Mouse (Mus musculus) adrenal gland, adult 8-10 months (tissue): ENCODE results near the gene Aloxe3. TPM values are rescaled to one million over a fixed set of nuclear protein-coding genes. Genes with fewer than 3 reads are reported as not detected.
A peak's percentile ranks its signal among the peaks of the same experiment; 100 is the strongest.

Source experiments
- DNase-seq: peaks from one replicate; pipeline ENCODE4 v3.0.0; 2022
- total RNA-seq, 4 experiments: library from RNA; stranded (reverse); gene quantifications; 2 replicates each; pipeline ENCODE4 v1.2.4; 2022

Gene Aloxe3
- total RNA-seq, 4 experiments from 2014 or later = 0.87 to 2.2 (median 1.7) TPM

DNA sequence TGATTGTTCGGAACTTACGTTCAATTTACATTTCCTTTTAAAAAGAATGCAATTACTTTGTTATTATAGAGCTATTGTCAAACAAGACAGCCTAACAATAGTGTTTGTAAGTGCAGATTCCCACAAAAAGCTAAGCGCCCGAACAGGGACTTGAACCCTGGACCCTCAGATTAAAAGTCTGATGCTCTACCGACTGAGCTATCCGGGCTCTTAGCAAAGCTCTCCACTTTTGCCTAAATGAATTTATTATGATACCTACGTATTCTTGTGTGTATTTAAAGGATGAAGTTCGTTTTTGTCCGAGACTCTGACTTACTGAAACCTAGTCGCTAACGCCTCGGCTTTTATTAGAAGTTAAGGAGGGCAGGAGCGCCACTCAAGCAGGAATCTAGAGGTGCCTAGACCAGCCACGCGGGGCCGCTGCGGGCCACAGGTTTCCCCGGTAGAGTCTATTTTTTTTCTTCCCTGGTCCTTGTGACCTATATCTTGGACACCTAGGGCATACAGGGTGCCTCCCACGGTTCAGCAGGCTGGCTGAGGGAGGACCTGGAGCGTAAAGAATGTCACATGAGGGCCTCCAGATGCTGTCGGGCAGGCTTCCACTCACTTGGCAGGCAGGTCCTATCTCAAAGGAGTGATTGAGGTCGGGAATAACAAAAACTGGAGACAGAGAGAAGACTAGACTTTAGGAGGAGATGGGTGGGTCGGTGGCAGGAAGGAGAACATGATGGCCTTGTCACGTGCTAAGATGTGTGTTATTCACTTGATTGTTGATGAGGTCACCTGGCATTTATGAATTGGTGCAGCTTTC lies 450 bp upstream of the Aloxe3 start:
- peak; percentile 81 for DNase-seq

- DNase-seq = no peak
Measured at GRCm38 (mm10) chr11:69125919-69126705, 416 bp downstream of the Aloxe3 start.

GRCm38 (mm10) chr11:69126706-69127095 lies 1.0 kb downstream of the Aloxe3 start:
- DNase-seq = no peak

DNA sequence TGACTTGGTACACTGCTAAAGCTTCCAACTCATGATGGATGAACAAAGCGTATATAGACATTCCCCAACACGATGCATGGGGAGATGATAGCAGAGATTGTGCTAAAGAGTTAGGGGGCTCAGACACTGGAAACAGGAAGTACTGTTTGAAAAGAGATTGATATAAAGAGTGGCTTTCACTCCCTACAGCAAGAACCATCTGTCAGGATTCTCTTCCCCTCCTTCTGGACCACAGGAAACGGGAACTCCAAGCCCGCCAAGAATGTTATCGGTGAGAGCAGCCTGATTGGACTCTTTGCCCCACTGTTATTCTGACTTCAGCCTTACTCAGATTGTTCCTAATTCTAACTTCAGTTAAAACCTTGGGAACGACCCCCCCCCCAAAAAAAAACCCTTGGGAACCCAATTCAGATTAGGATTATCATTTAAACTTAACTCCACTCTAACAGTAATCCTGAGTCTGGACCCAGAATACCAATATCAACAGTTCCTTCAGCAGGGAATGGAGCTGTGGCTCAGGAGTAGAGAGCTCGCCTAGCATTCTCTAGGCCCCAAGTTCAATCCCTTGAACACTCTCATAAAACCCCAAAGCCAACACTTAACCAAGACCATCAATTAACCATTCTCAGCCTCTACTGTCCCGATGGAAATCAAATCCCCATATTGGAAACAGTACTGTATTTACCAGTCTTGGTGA lies 2.9 kb downstream of the Aloxe3 start:
- DNase-seq = no peak

GRCm38 (mm10) chr11:69133566-69133922 lies 7.8 kb downstream of the Aloxe3 start:
- DNase-seq = no peak

GRCm38 (mm10) chr11:69133923-69134621 lies 8.4 kb downstream of the Aloxe3 start:
- DNase-seq = peak; percentile 63

DNA sequence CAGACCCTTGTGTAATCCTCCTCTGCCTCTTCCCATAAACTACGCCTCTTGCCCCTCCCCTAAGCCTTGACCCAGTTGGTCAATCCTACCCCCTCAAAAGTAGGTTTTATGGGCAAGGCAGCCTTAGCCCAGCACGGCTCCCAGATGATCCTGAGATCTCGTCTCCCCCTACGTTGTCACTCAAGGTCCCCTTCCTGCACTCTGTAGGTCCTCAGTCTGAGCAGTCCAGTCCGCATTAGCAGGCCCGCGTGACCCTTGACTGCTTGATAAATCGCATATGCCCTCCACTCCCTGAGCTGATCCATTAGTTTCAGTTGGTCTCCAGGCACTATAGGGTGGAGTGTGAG lies 8.9 kb downstream of the Aloxe3 start:
- DNase-seq = no peak

GRCm38 (mm10) chr11:69135361-69135760 lies 9.7 kb downstream of the Aloxe3 start:
- DNase-seq = no peak

DNA sequence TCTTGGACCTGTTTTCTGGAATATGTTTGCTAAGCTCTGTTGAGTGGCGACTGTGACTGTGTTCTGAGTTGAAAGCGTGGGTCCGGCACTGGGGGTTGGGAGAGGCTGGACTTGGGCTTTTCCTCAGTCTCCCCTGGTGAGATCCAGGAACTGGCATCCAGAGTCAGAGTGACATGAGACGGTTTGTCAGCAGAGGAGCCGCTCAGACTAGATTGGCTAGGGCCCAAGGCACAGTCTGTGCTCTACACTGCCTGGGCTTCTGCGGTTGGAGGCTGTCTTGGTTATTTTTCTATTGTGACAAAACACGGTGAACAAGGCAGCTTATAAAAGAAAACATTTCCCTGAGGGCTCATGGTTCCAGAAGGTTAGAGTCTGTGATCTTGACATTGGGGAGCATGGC lies 21.9 kb downstream of the Aloxe3 start:
- no peak for DNase-seq

GRCm38 (mm10) chr11:69148451-69148960 lies 22.8 kb downstream of the Aloxe3 start:
- DNase-seq = no peak

- DNase-seq = no peak
Measured at GRCm38 (mm10) chr11:69149728-69150127, 24.0 kb downstream of the Aloxe3 start.

GRCm38 (mm10) chr11:69150444-69150843 lies 24.7 kb downstream of the Aloxe3 start:
- DNase-seq = peak; percentile 33

DNA sequence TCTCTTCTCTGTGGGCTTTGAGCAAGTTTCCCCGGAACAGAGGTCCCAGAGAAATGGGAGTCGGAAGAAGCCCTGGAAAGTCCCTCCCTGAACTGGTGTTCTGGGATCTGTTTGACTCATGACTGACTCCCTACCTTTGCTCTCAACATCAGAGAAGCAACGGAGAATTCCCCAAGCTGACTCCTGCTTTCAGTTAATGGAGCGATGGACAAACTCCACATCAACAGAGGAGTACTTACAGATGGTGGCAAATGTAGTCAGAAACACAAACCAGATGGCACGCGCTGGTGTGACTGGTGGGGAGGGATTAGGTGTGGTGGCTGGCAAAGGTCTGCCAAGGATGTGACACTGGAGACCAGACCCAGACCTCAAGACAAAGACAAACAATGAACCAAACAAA lies 25.3 kb downstream of the Aloxe3 start:
- no peak for DNase-seq

- no peak for DNase-seq
Measured at GRCm38 (mm10) chr11:69153831-69154230, 28.1 kb downstream of the Aloxe3 start.

- DNase-seq = no peak
Measured at GRCm38 (mm10) chr11:69155351-69155750, 29.7 kb downstream of the Aloxe3 start.

- DNase-seq = no peak
Measured at GRCm38 (mm10) chr11:69156800-69157199, 31.1 kb downstream of the Aloxe3 start, which contains the start of gene Alox12b. Gene Alox12b, plus strand, starts transcription at chr11:69156989.

DNA sequence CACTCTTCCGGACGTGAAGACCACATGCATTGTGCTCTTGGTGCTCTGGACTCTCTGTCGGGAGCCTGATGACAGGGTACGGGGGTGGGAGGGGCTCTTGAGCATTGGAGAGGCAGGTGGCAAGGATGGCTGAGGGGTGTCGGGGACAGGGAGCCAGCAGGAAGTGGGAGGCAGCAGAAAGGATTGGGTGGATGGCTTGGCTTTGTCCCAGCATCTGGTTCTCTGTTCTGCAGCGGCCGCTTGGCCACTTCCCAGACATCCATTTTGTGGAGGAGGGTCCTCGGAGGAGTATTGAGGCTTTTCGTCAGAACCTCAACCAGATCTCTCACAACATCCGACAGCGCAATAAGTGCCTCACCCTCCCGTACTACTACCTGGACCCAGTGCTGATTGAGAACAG lies 43.6 kb downstream of the Aloxe3 start:
- no peak for DNase-seq

- DNase-seq = no peak
Measured at GRCm38 (mm10) chr11:69171626-69172025, 45.9 kb downstream of the Aloxe3 start.

DNA sequence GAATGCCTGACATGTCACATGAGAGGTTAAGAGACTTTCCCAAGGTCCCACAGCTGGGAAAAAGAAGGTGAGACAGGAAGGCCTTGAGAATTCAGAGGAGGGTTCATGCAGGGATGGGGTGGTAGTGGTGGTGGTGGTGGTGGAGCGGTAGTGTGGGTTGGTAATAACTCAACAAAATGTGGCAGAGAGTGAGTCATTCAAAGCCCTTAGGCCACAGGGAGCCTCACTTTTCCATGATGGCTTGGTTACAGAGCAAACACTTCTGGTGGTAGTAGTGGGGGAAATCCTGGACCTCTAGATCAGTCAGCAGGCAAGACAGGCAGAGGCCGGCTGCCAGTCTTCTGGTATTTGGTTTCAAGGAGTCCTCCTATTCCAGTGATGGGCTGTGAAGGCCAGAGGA lies 46.9 kb downstream of the Aloxe3 start:
- DNase-seq = no peak

DNA sequence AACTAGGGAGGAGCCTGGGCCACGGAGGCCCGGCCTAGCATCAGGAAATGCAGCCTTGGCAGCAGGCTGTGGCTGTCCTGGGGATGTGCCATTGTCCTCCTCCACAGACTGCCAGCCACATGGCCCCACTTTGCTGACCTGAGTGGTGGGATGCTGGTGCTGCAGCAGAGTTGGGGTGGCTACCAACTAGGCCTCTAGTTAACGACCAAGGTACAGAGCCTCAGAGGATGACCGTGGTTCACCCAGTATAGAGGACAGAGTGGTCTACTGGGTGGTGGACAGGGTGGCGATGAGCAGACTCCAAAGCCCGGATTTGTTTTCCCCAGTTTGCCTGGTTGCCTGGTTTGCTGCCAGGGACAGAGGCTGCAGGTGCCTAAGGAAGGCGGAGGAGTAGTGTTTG lies 49.0 kb downstream of the Aloxe3 start:
- no peak for DNase-seq

DNA sequence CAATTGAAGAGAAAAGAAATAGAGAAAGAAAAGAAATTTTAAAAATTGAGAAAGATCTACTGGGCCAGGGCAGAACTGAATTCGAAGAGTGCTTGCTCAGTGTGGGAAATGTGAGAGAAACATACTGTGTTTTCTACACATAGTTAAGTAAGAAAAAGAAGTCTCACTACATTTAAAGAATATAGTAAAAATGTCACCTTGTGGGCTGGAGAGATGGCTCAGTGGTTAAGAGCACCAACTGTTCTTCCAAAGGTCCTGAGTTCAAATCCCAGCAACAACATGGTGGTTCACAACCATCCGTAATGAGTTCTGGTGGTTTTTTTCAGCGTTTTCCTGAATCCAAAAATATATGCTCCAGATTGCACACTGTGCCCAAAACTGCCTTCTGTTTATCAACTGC lies 52.8 kb downstream of the Aloxe3 start:
- DNase-seq = no peak

DNA sequence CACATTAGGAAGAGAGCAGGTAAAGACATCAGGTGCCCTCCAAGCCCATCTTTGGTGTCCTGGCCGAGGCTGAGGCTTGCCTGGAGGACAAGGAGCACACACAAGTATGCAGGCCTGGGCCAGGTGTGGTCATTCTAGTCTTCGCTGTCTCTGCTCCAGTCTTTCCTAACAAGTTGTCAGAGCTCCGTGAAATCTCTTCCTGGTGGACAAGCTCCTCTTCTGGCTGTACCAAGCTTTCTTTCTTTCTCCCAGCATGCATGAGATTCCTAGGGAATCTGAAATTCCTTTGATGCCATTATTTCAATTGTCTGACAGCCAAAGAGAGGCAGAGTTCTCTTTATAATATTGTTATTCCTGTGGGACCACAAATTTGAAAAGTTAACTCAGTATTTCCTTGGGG lies 53.8 kb downstream of the Aloxe3 start:
- DNase-seq = no peak
